Mouse (Mus musculus): Measurements from ENCODE around the gene Rab7b. TPM values are rescaled to one million over a fixed set of nuclear protein-coding genes. Genes with fewer than 3 reads are reported as not detected.

The Rab7b gene
- polyA plus RNA-seq, 3 experiments from 2014 or later: 0.15 to 0.46 TPM; not detected in 1

DNA sequence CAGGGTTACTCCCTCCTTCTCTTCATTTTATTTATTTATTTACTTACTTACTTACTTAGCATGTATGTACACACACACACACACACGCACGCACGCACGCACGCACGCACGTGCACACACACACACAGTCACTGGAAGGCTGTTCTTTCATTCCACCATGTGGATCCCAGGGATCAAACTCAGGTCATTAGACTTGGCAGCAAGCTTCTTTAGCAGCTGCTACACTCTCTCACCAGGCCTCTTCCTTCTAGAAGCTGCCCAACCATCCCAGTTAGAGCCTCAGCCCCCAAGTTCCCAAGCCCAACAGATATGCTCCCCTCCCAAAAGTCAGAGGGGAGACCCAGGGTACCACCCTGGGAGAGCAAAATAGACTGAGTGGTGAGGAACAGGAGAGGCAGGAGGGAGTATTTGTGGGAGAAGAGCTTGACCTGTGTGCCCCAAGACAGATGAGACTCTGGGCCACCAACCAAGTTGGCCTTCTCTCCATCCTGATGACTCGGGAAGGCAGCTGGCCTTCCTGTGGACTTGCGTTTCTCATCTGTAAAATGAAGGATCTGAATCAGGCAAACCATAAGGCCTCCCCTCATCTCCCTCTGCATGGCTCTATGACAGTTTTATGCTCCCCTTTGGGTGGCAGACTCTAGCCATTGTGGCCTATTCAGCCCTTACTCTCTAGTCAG, 51.1 kb downstream of the Rab7b start:
- no peak for ATAC-seq

DNA sequence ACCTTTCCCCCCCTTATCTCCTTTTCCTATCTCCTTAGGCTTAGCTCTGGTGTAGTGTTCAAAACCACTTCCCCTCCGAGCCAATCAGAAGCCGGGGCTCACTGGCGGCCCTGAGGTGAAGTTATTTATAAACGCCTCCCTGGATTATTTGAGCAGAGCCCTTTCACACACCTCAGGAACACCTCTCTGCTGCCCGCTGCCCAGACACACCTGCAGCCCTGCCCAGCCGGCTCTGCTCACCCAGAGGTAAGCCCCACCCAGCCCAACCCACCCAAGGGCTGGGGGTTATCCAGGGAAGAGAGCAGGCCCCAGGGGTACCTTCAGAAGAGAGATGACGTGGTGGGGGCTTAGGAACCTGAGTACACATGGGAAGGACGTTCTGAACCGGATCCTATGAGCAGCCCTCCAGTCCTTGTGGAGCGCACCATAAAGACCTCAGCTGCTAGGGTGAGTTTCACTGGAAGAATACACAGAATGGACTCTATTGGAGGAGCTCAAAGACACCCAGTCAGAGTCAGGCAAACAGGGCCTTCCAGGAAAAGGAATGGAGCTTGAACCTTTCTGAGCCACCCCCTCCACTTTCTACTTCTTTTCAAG, 55.5 kb downstream of the Rab7b start, which contains the start of gene Slc26a9:
Gene Slc26a9 (plus strand): TSS at position 155 of the 597 bp plus-strand sequence.
- ATAC-seq: no peak

DNA sequence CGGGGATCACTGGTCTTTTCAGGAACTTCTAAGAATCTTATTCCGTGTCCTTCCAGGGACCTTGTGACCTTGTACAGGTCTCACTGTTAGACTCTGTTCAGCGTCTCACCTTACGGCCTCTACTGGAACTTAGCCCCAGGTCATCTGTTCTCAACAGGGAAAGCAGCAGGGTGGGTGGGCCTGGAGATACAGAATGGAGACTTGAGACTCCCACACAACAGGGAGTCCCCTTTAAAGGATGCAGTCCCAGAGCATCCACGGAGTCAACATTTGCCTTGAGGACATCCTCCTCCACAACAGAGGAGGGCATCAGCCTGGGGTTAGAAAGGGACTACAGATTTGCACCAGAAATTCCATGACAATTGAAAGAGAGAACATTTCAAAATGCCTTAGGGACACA, 56.9 kb downstream of the Rab7b start:
- ATAC-seq: no peak

DNA sequence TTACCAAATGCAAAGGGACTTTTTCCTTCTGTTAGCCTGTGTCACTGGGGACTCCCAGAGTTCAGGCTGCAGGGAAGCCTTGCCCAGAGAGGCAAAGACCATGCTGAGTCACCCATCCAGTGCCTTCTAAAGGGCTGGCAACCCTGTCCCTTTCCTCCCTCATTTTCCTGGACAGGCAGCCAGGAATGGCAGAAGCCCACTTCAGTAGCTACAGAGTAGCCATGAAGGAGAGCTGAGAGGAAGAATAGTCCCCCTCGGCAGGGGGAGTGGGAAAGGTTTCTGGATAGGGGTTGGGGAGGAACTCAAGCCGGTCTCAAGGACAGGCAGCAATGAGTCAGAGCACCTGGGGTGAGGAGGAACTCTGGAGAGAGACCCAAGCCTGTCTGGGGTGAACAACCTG, 59.3 kb downstream of the Rab7b start:
- no peak for ATAC-seq

DNA sequence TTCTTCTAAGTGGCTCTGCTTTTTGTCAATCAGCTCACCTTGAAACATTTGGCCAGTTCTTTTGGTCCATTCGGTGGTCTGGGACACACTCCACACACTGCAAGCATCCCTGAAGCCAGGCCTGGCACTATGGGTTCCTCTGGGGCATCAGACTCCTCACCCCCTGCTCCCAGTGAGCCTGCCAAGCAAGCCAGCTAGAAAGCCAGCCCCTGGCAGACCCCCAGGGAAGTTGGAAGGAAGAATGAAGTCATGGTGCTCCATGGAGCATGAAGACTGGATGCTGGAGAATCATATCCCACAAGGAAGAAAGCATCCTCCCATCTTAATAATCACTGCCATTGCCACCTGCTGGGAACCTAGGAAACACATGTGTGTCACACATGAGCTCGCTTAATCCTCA, 60.1 kb downstream of the Rab7b start:
- no peak for ATAC-seq

DNA sequence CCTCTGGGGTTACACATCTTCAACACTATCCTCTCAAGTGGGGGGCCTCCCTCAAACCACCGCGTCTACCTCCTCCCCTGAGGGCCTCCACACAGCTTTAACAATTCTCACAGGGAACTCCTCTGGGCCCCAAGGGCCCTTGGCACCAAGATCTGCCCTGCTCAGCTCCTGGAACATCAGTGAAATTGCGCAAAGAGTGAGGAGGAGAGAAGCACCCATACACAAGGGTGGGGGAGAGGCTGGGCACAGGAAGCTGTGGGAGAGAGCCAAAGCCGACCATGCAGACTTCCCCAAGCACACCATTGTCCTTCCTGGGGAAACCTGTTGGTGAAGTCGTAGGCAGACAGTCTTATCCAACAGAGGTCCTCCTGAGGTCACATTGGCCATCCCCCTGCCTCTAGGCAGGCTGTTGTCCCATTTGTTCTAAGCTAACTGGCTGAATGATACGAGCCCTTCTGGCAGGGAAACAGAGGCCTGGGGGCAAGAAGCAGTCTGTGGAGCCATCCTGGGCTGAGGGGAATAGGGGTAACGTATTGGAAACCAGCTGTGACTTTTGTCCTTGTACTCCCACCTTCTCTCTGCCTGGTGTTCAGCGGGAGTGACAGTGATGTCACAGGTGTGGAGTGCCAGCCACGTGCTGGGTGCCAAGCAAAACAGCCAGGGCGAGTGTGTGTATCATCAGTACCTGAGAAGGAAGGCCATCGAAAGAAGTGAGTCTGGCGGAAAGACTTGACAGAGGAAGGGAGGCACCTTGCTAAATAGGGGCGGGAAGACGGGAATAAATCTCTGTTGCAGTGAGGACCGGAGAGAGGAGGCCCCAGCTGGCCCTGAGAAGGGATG, 61.4 kb downstream of the Rab7b start:
- ATAC-seq: no peak

DNA sequence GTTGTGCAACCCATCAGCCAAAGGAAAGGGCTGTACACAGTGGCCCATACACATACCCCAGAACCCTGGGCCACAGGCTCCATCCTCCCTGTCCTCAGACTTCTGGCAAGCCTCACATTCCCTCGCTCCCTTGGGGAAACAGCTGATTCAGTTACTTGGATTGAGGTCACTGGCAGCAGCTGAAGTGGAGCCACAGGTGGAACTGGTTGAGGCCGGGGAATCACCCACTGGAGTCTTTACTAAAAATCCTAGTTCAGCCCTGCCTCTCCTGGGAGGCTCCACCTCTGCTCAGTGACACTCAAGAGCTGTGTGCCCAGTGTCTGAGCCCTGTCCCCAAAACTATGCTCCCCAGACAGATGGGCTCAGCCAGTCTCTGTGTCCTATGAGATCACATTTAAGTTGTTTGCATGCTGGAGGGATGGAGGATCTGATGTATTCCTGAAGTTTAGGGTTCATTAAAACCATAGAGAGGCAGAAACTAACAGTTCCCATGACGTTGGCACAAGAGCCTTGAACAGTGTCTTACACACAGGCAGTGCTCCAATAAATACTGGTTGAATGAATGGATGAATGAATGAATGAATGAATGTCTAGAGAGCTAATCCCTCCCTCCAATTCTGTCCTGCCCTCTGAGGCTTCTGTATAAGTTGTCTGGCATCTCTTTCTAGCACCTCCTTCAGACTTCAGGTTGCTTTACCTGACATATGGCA, 62.8 kb downstream of the Rab7b start:
- no peak for ATAC-seq

DNA sequence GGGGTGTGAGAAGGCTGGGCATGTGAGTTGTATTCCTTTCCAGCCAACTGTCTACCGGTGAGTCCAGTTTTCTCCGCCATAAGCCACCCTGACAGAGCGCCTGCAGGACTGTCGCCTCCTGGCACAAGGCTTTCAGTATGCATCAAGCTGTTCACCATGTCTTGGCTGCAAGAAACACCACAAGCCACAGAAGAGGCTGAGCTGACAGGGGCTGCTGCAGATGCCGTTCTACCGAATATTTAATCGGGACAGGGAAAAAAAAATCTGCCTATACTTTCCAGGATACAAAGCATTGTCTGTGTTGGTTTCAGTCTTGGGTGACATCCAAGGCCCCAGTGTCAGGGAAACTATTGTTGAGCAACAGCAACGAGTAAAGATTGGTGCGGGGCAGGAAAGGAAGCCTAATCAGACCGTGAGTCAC, 63.4 kb downstream of the Rab7b start:
- no peak for ATAC-seq

DNA sequence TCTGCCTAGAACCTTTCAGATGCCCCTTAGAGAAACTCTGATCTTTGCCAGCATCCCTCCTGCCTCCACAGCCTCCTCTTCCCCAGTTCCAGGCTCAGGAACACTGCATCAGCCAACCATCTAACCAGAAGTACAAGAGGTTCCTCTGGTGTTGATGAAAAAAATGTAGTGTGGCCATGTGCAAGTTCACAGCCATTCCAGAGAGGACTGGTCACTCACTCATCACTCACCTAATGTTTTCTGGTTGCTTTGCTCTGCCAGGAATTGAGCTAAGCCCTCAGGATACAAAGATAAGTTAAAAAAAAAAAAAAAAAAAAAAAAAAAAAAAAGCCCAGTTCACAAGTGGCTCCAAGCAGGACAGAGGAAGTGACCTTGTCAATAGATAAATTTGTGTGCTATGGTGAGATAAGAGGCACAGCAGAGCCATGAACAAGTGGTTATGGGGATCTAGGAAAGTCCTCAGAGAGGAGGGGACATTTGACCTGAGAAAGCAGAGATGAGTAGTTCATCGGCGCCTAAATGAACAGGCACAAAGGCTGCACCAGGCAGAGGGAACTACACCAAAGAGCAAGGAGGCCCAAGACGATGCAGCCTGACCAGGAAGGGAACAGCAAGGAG, 65.8 kb downstream of the Rab7b start:
- ATAC-seq: no peak

DNA sequence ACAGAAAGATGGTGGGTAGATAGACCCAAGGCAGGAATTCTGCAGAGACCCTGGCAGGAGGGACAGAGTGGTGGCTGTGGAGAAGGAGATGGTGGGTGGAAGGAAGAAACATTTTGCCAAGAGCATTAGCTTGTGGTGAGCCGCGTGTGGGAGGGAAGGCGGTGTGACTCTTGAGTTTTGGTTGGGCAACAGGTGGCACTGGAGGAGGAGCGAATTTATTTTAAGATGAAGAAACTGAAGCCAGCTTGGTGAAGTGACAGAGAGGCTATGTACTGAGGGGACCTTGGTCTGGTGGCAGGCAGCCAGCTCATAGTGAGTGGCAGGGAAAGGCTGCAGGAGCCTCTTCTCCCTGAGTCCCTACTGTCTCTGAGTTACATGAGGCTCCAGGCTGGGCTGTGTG, 66.4 kb downstream of the Rab7b start:
- no peak for ATAC-seq

DNA sequence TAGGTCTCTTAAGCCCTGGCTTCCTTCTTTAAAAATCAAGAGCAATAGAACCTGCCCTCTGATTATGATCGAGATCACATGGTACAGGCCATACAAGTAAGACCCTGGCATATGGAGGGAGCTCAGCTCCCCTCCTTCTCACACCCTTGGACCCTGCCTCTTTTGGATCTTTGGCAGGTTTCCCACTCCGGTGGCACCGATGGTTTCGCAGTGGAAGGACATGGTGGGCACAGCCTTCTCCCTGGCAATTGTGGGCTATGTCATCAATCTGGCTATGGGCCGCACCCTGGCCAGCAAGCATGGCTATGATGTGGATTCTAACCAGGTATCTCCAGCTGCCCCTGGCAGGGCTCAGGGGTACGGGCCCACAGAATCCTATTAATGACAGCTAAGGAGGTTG, 68.7 kb downstream of the Rab7b start:
- ATAC-seq: no peak

DNA sequence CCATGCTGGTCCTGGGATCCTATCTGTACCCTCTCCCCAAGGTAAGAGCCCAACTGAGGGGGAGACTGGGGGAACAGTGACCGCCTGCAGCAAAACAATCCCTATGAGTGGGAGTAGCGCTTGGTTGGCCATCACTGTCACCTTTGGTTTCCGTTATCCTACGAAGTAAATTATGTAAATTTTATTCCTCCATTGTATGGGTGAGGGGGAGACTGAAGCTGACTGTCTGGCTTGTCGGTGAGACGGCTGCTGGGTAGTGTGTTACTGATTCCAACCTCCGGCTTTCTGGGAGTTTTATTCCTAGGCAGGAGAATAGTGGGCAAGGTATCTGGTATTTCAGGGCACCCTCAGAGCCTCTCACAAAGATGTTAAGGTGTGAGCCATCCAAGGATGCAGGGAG, 70.3 kb downstream of the Rab7b start:
- no peak for ATAC-seq

DNA sequence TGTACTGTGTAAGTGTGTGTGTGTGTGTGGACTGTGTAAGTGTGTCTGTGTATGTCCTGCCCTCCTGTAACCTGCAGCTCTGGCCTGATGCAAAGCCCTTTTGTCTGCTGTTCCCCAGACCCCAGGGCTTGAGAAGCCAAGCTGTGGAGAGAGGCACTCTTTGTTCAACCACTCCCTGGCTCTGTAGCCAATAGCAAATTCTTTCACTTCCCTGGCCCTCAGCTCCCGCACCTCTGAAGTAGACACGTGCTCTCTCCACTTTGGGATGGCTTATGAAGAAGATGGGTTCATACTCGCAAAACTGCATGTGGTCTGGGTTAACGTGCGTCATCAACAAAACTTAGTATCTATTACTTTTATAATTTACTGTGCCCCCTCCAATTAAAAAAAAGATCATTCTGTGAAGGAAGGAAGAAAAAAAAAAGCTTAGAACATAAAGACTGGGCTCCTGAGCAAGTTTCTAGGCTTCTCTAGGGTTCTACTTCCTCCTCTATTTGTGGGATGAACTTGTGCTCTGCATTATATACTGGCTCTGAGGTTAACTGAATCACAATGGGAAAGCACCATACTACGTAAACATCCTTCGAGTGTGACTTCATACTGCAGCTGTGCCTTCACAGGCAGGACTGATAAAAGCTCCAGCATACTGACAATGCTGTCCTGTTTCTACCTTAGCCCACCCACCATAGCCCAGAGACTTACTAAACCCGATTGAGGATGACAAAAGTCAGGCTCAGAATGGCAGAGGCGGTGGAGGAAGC, 71.4 kb downstream of the Rab7b start:
- no peak for ATAC-seq

DNA sequence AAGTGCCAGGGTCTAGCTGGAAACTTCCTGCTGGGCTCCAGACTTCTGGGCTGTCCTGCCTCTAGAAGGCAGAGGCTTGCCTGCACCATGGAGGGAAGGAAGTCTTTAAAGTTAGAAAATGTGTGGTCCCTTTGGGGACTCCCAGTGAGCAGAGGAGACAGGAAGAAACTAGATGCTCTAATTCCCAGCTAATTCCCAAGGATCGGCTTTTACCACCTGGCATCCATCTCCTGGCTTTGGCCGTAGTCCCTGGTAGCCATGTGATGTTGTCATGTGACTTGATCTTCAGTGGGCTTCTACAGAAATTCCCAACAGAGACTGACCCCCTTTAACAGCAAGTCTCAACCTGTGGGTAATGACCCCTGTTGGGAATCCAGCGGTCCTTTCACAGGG, 71.9 kb downstream of the Rab7b start:
- no peak for ATAC-seq

DNA sequence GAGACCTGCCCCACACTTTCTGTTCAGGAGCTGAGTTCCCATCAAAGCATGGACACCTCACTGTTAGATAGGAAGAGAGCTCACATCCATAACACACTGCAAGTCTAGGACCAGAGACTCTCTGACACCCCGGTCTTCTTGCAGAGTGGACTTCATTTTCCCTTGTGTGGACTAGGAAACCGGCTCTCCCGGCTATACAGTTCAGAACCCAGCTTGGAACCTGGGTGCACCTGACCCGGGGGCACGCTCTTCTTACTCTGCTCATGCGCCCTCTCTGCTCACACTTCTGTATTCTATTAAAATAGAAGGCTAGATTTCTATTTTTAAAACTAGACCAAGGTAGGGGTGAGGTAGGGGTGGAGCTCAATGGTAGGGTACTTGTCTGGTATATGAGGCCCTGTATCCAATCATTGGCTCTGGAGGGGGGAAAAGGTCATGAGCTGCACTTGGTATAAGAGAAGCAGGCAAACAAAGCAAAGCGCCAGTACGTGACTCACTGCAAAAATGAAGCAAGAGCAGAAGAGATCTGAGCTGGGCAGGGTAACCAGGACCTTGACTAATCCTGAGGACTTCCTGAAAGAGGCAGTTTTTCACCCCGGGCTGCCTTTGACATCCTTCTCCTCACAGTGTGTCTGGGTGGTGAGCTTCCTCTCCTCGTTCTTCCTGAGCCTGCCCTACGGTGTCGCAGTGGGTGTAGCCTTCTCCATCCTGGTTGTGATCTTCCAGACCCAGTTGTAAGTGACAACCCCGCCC, 72.8 kb downstream of the Rab7b start:
- ATAC-seq: no peak

DNA sequence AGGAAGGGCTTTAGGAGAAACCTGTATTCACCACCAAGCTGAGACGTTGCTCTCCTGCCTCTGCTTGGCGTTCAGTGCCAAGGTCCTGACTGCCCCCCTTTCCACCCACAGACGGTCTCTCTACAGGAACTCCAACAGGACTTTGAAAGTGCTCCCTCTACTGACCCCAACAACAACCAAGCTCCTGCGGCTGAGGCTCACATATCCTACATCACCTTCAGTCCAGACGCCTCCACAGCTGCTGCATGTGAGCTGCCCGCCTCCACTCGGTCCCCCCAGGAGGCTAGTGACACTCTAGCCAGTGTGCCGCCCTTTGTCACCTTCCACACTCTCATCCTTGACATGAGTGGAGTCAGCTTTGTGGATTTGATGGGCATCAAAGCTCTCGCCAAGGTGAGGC, 75.2 kb downstream of the Rab7b start:
- ATAC-seq: no peak

DNA sequence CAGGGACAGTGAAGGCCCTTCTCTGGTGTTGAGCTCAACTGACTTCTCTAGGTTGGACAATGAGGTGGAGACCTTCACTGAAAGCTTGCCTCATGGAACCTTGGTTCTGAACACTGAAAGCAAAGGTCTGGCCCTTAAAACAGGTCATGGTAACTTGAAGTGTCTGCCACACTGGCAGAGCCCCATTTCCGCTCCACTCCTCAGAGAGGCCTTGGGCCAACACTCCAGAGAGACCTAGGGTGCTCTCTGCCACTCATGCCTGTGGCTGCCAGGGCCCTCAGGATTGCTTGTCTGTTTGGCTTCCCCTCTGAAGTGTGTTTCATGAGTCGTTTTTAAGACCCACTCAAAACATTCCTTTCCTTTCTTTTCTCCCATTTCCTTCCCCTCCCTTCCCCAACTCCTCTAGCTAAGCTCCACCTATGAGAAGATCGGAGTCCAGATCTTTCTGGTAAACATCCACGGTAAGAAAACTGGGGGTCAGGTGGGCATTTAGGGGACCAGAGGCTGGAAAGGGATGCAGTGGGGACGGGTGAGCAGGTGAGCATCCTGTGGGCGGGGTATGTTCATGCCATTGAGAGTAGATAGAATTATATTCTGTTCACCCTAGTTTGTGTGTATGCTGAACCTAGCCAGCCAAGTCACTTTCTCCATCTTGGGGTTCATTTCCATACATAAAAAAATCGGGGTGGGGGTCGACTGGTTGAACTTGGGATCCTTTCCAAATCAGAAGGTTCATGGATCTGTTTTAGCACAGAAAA, 76.3 kb downstream of the Rab7b start:
- no peak for ATAC-seq
